Mouse (Mus musculus) myocyte (in vitro differentiated cells): ENCODE results near the gene A730061H03Rik. TPM values are rescaled to one million over a fixed set of nuclear protein-coding genes. Genes with fewer than 3 reads are reported as not detected.

Experiments used
- H3K27me3 ChIP-seq: one replicate; pipeline ENCODE4 v1.6.1; 2011; ENCODE audit not compliant: control insufficient read depth, insufficient read depth, insufficient read length
- H3K36me3 ChIP-seq: one replicate; pipeline ENCODE4 v1.6.1; 2011; ENCODE audit not compliant: control insufficient read depth, insufficient read depth
- H3K4me2 ChIP-seq: one replicate; pipeline ENCODE4 v1.6.1; 2011; ENCODE audit warnings: low read depth, control low read depth
- H3K4me3 ChIP-seq: one replicate; pipeline ENCODE4 v1.5.1; 2011; ENCODE audit warnings: mild to moderate bottlenecking, control low read depth, moderate library complexity
- H3K79me2 ChIP-seq: one replicate; pipeline ENCODE4 v1.6.1; 2011; ENCODE audit not compliant: control insufficient read depth, insufficient read depth
- H3ac ChIP-seq: one replicate; pipeline ENCODE4 v1.6.1; 2011; ENCODE audit not compliant: control insufficient read depth, insufficient read length
- CEBPB ChIP-seq: IDR thresholded peaks from 2 replicates; pipeline ENCODE4 v1.6.1; 2011; ENCODE audit warnings: mild to moderate bottlenecking, moderate library complexity; ENCODE audit not compliant: poor library complexity, insufficient read depth, severe bottlenecking
- E2F4 ChIP-seq: IDR thresholded peaks from one replicate; pipeline ENCODE4 v1.6.1; 2011; ENCODE audit warnings: mild to moderate bottlenecking, control low read depth, moderate library complexity; ENCODE audit not compliant: insufficient read depth
- MAX ChIP-seq: IDR thresholded peaks from one replicate; pipeline ENCODE4 v1.6.1; 2011; ENCODE audit warnings: low read depth, mild to moderate bottlenecking, control low read depth
- MYOD1 ChIP-seq, 3 experiments: IDR thresholded peaks; one replicate each; pipeline ENCODE4 v1.6.1; 2011; ENCODE audit warnings: control low read depth in 2 of 3, low read depth in 2 of 3, mild to moderate bottlenecking in 2 of 3, moderate library complexity in 1 of 3; ENCODE audit not compliant: insufficient read length in 2 of 3, control insufficient read depth in 1 of 3
- MYOG ChIP-seq, 3 experiments: IDR thresholded peaks; one replicate each; pipeline ENCODE4 v1.6.1; 2011; ENCODE audit warnings: control low read depth in 2 of 3, low read depth in 2 of 3, mild to moderate bottlenecking in 2 of 3; ENCODE audit not compliant: insufficient read length in 2 of 3, control insufficient read depth in 1 of 3, insufficient read depth in 1 of 3
- POLR2A ChIP-seq: IDR thresholded peaks from one replicate; pipeline ENCODE4 v1.6.1; 2011; ENCODE audit warnings: low read depth, mild to moderate bottlenecking, control low read depth, moderate library complexity; ENCODE audit not compliant: insufficient read length
- POLR2AphosphoS2 ChIP-seq: IDR thresholded peaks from one replicate; pipeline ENCODE4 v1.6.1; 2011; ENCODE audit warnings: low read depth, control low read depth; ENCODE audit not compliant: insufficient read length
- REST ChIP-seq: IDR thresholded peaks from one replicate; pipeline ENCODE4 v1.6.1; 2011; ENCODE audit warnings: mild to moderate bottlenecking, control low read depth, moderate library complexity; ENCODE audit not compliant: insufficient read depth, insufficient read length
- SRF ChIP-seq: IDR thresholded peaks from one replicate; pipeline ENCODE4 v1.6.1; 2011; ENCODE audit warnings: low read depth; ENCODE audit not compliant: control insufficient read depth, insufficient read length
- TCF12 ChIP-seq: IDR thresholded peaks from one replicate; pipeline ENCODE4 v1.6.1; 2011; ENCODE audit warnings: mild to moderate bottlenecking, control low read depth; ENCODE audit not compliant: poor library complexity, insufficient read depth, severe bottlenecking
- TCF3 ChIP-seq: IDR thresholded peaks from one replicate; pipeline ENCODE4 v1.6.1; 2011; ENCODE audit warnings: low read depth, control low read depth; ENCODE audit not compliant: insufficient read length
- USF1 ChIP-seq: IDR thresholded peaks from one replicate; pipeline ENCODE4 v1.6.1; 2011; ENCODE audit warnings: low read depth, mild to moderate bottlenecking, control low read depth, moderate library complexity
- polyA plus RNA-seq: library from polyadenylated mRNA; unstranded; fragments of >200 nt; fragmentation: generic; extraction: Trizol; gene quantifications from one replicate; pipeline ENCODE4 v1.2.1, GENCODE M21; 2012; ENCODE audit warnings: missing spikeins

Gene A730061H03Rik
- polyA plus RNA-seq, 1 experiment = 0.48 TPM

DNA sequence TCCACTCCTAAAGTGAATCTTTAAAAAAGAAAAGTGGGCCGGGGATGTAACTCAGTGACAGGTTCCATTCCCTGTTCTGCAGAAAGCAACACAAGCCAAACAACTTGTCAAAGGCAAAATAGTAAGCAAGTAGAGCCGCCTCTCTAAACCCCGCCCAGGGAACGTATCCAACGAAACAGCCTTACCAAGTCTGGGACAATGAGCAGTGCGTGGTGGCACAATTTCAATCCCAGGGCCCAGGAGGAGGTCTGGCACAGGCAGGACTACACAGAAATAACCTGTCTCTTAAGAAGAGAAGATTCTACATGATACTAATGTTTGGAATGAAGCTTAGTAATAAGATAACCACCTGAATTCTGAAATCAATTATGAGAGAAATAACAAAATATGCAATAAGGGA lies 10.0 kb downstream of the A730061H03Rik start:
- Histone ChIP-seq H3K79me2 (no peaks in the 10 kb centered on the region), H3ac (no peak overlapping the region), H3K36me3 (peaks cover 53% of the 10 kb centered on the region), H3K27me3 (no peaks in the 10 kb centered on the region), H3K4me2 (no peak overlapping the region), H3K4me3 (no peak overlapping the region)
- TF ChIP-seq CEBPB (no peak), POLR2AphosphoS2 (peak; percentile 48)

DNA sequence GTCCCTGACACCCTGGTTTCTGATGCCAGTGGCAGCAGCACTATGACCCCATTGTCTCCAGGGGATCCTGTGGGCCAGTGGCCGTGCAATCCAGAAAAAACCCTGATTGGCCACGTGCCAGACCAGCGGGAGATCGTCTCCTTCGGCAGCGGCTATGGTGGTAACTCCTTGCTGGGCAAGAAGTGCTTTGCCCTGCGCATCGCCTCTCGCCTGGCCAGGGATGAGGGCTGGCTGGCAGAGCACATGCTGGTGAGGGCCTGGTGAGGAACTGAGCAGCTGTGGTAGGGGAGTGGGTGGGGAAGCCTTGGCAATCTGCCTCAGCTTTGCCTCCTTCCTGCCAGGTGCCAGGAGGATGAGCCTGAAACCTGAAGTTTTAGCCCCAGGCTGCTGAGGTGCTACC lies 15.9 kb downstream of the A730061H03Rik start:
- no peak overlapping the region for H3ac ChIP-seq
- TF ChIP-seq TCF3 = no peak
- TF ChIP-seq MYOG (IDR thresholded peaks at IDR 0.05; ENCODE audit: control insufficient read depth in 1 of 3, insufficient read depth in 1 of 3, insufficient read length in 2 of 3, low read depth in 2 of 3) = peak in 1 of 3 experiments; percentile 24
- no peak for TF ChIP-seq TCF12
- peak in 1 of 3 experiments; percentile 34 for TF ChIP-seq MYOD1 (IDR thresholded peaks at IDR 0.05; ENCODE audit: control insufficient read depth in 1 of 3, insufficient read length in 2 of 3, low read depth in 2 of 3)
- no peak for TF ChIP-seq POLR2A
- TF ChIP-seq CEBPB = no peak
- no peak for TF ChIP-seq E2F4
- no peak for TF ChIP-seq USF1
- no peak for TF ChIP-seq MAX
- TF ChIP-seq POLR2AphosphoS2 = peak; percentile 64
- TF ChIP-seq REST = no peak
- no peak for TF ChIP-seq SRF
- H3K36me3 ChIP-seq = peaks cover 68% of the 10 kb centered on the region
- H3K4me2 ChIP-seq = no peak overlapping the region
- H3K27me3 ChIP-seq = no peaks in the 10 kb centered on the region
- peaks cover 34% of the 10 kb centered on the region for H3K79me2 ChIP-seq
- no peak overlapping the region for H3K4me3 ChIP-seq

DNA sequence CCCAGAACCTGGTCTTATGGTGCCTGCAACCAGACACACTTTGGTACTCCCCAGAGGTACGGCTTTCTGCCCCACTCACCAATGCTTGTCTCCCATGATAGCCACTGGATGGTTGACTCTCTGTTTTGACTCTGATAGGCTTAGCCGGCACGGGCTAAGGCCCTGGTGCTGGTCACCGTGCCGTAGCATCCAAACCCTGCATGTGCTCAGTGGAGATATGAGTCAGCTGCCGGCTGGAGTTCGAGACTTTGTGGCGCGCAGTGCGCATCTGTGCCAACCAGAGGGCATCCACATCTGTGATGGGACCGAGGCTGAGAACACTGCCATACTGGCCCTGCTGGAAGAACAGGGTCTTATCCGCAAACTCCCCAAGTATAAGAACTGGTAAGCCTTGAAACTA lies 17.9 kb downstream of the A730061H03Rik start:
- Histone ChIP-seq H3K27me3 (no peaks in the 10 kb centered on the region), H3ac (no peak overlapping the region), H3K4me3 (peak overlapping the region; percentile 92), H3K36me3 (peaks cover 48% of the 10 kb centered on the region), H3K4me2 (peak overlapping the region; percentile 94), H3K79me2 (peaks cover 34% of the 10 kb centered on the region)
- TF ChIP-seq POLR2A (peak; percentile 45), TCF12 (no peak), MAX (no peak), TCF3 (no peak), CEBPB (no peak), USF1 (no peak), REST (no peak), SRF (no peak), POLR2AphosphoS2 (peak; percentile 75), E2F4 (no peak), MYOD1 (IDR thresholded peaks at IDR 0.05; ENCODE audit: control insufficient read depth in 1 of 3, insufficient read length in 2 of 3, low read depth in 2 of 3) (no peak), MYOG (IDR thresholded peaks at IDR 0.05; ENCODE audit: control insufficient read depth in 1 of 3, insufficient read depth in 1 of 3, insufficient read length in 2 of 3, low read depth in 2 of 3) (no peak)

DNA sequence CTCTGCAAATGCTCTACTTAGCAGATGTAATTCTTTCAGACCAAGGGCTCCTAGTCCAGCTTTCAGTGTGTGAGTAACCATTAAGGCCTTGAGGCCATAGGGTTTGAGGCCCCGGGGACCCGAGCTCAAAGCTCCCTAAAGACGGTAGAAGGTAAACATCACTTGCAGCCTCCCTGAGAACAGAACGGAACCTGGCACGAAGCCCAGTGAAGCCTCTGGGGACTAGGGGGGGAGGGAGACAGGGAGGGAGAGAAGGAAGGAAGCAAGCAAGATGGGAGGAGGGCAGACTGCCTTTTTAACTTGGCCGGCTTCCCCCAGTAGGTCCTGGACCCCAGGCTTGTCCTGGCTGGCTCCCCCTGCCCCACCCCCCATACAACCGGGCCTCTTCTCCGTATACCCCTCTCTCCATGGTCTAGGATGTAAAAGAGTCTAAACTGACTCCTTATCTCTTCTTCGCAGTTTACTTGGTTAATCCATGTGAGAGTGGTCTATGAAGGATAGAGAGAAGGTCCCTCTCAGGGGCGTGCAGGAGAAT lies 19.4 kb downstream of the A730061H03Rik start:
- H3K27me3 ChIP-seq = no peaks in the 10 kb centered on the region
- H3ac ChIP-seq = peak overlapping the region; percentile 58
- peak overlapping the region; percentile 94 for H3K4me2 ChIP-seq
- H3K79me2 ChIP-seq = peaks cover 34% of the 10 kb centered on the region
- TF ChIP-seq MYOD1 (IDR thresholded peaks at IDR 0.05; ENCODE audit: control insufficient read depth in 1 of 3, insufficient read length in 2 of 3, low read depth in 2 of 3) = no peak
- TF ChIP-seq SRF = no peak
- TF ChIP-seq POLR2A = no peak
- no peak for TF ChIP-seq CEBPB
- no peak for TF ChIP-seq TCF12
- no peak for TF ChIP-seq POLR2AphosphoS2
- no peak for TF ChIP-seq TCF3
- no peak for TF ChIP-seq REST
- no peak for TF ChIP-seq MYOG (IDR thresholded peaks at IDR 0.05; ENCODE audit: control insufficient read depth in 1 of 3, insufficient read depth in 1 of 3, insufficient read length in 2 of 3, low read depth in 2 of 3)
- no peak for TF ChIP-seq USF1
- no peak for TF ChIP-seq E2F4
- TF ChIP-seq MAX = no peak
- peaks cover 33% of the 10 kb centered on the region for H3K36me3 ChIP-seq
- peak overlapping the region; percentile 92 for H3K4me3 ChIP-seq

DNA sequence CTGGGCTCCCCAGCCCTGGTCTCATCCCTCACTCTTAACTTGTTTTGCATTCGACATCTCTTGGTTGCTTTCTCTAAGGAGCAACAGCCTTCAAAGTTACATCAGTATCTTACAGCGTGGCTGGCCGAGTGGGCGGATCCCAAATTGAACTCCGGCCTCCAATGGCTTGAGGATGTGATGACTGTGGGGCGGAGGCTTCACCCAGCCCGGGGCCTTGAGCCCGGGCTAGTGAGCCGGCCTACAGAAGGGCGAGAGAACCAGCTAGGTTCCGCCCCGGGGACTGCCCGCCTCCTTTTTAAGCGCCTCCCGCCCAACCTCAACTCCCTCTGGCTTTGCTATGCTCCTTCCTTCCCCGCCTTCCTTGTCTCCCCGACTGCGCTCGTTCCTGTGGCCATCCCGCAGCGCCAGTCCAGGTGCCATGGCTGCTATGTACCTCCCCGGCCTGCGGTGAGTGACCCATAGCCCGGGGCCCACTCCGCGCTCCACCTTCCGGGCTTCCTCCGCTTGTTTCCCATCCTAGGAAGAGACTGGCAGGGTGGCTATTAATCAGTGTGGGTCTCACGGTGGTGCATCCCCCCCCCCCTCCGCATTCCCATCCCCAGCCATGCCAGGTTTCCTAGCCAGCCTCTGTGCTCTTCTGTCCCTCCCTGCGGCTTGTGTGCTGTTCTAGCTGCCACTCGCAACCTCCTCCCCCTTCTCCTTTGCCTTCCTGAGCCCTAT lies 20.0 kb downstream of the A730061H03Rik start, which contains the start of gene Pck2:
Gene Pck2, plus strand, starts transcription at position 200 of the 720 bp plus-strand sequence.
- peaks cover 28% of the 10 kb centered on the region for H3K36me3 ChIP-seq
- H3K27me3 ChIP-seq = no peaks in the 10 kb centered on the region
- peak within 1 kb of the TSS; percentile 58 for H3ac ChIP-seq
- peak within 1 kb of the TSS; percentile 94 for H3K4me2 ChIP-seq
- TF ChIP-seq CEBPB = peak; percentile 77
- no peak for TF ChIP-seq TCF3
- TF ChIP-seq MYOG (IDR thresholded peaks at IDR 0.05; ENCODE audit: control insufficient read depth in 1 of 3, insufficient read depth in 1 of 3, insufficient read length in 2 of 3, low read depth in 2 of 3) = no peak
- peak; percentile 12 for TF ChIP-seq SRF
- peak; percentile 64 for TF ChIP-seq E2F4
- TF ChIP-seq POLR2A = peak; percentile 96
- TF ChIP-seq POLR2AphosphoS2 = peak; percentile 98
- peak; percentile 61 for TF ChIP-seq MAX
- peak within 1 kb of the TSS; percentile 92 for H3K4me3 ChIP-seq
- peaks cover 34% of the 10 kb centered on the region for H3K79me2 ChIP-seq
